Mouse (Mus musculus) neutrophil, adult 59 days (primary cell): ENCODE data around the gene Faim. TPM values are rescaled to one million over a fixed set of nuclear protein-coding genes. Genes with fewer than 3 reads are reported as not detected.

Experiments used
- total RNA-seq, 2 experiments: library from RNA; stranded (reverse); gene quantifications; 1 replicate in 1 of 2; 2 replicates in 1 of 2; pipeline ENCODE4 v1.2.4; 2023

Gene Faim
- total RNA-seq = 10 to 100 TPM; 11.3 to 18.7 TPM

GRCm38 (mm10) chr9:98985800-98986475 lies at the start of gene Faim:
Faim (plus strand) TSS chr9:98986373.

GRCm38 (mm10) chr9:98955103-98955715 lies 31.0 kb upstream of the Faim start, which contains the start of gene Foxl2:
Foxl2 (plus strand) TSS chr9:98955288.

GRCm38 (mm10) chr9:99035575-99035974 lies 49.4 kb downstream of the Faim start, which contains the start of gene Gm1123:
Gm1123 (minus strand) TSS chr9:99035715.

Other genes with a start within 250 kb of the Faim start
- gene Prr23a1, start 143.9 kb upstream of the Faim start, total RNA-seq = not detected
- gene Prr23a2, start 129.9 kb upstream of the Faim start, total RNA-seq = not detected
- not detected for gene Prr23a3, start 121.6 kb upstream of the Faim start, total RNA-seq
- not detected for gene 7420426K07Rik, start 83.3 kb upstream of the Faim start, total RNA-seq
- not detected for gene Foxl2, start 31.1 kb upstream of the Faim start, total RNA-seq
- gene Gm1123, start 49.3 kb downstream of the Faim start, total RNA-seq = under 1 TPM in 1 of 2 experiments, not detected in 1; 0.22 TPM
- 10 to 100 TPM; 38.5 to 45.7 TPM for gene Pik3cb, start 154.2 kb downstream of the Faim start, total RNA-seq